Mouse (Mus musculus) stomach, embryonic 16.5 days (tissue): ENCODE results near the gene Cyp2b10. TPM values are rescaled to one million over a fixed set of nuclear protein-coding genes. Genes with fewer than 3 reads are reported as not detected.
"Not testable (repeated sequence)": the region's sequence is repeated elsewhere in the genome, so short reads cannot be mapped to it uniquely, and the experiment has no call there.

Source experiments
- ATAC-seq: fragments of 200-750 bp; cut with Nextera tagmentation; 2 replicates; pipeline ENCODE4 v1.8.0; 2017; ENCODE audit warnings: moderate number of reproducible peaks, moderate TSS enrichment; ENCODE audit not compliant: insufficient read depth, low FRiP score
- H3K27ac ChIP-seq: fragments of 300-500 bp; sonication (generic); 2 replicates; pipeline ENCODE4 v1.5.1; 2014; ENCODE audit warnings: low read length
- H3K27me3 ChIP-seq: fragments of 300-500 bp; sonication (generic); 2 replicates; pipeline ENCODE4 v1.6.1; 2014; ENCODE audit warnings: low read length, control low read depth, mixed read lengths; ENCODE audit not compliant: control insufficient read depth, insufficient read depth
- H3K36me3 ChIP-seq: fragments of 300-500 bp; sonication (generic); 2 replicates; pipeline ENCODE4 v1.6.1; 2014; ENCODE audit warnings: low read length; ENCODE audit not compliant: control insufficient read depth, insufficient read depth
- H3K4me1 ChIP-seq: fragments of 300-500 bp; sonication (generic); 2 replicates; pipeline ENCODE4 v1.6.1; 2014; ENCODE audit warnings: low read length, control low read depth, mixed read lengths; ENCODE audit not compliant: control insufficient read depth, insufficient read depth
- H3K4me2 ChIP-seq: fragments of 300-500 bp; sonication (generic); 2 replicates; pipeline ENCODE4 v1.6.1; 2014; ENCODE audit warnings: low read depth, low read length, mixed read lengths
- H3K4me3 ChIP-seq: fragments of 300-500 bp; sonication (generic); replicated peaks from 2 replicates; pipeline ENCODE4 v1.5.1; 2014; ENCODE audit warnings: mild to moderate bottlenecking, low read length
- H3K9ac ChIP-seq: fragments of 300-500 bp; sonication (generic); 2 replicates; pipeline ENCODE4 v1.6.1; 2014; ENCODE audit warnings: low read length
- H3K9me3 ChIP-seq: fragments of 300-500 bp; sonication (generic); replicated peaks from 2 replicates; pipeline ENCODE4 v1.6.1; 2016; ENCODE audit warnings: low read length, control low read depth; ENCODE audit not compliant: control insufficient read depth
- WGBS: fragments of 180-500 bp; shearing (Covaris S2); extraction: QIAGEN DNeasy Blood & Tissue Kit; methylation state at CpG from one replicate; pipeline ENCODE4 v1.1.7; 2014; 5-methylcytosine and 5-hydroxymethylcytosine counted together
- polyA plus RNA-seq: library from polyadenylated mRNA; unstranded; fragments of >200 nt; fragmentation: Nextera tagmentation; extraction: Ambion mirVana; gene quantifications from 2 replicates; pipeline ENCODE4 v1.2.1, GENCODE M21; 2015

The Cyp2b10 gene
- polyA plus RNA-seq, 1 experiment from 2014 or later: 0.19 TPM

DNA sequence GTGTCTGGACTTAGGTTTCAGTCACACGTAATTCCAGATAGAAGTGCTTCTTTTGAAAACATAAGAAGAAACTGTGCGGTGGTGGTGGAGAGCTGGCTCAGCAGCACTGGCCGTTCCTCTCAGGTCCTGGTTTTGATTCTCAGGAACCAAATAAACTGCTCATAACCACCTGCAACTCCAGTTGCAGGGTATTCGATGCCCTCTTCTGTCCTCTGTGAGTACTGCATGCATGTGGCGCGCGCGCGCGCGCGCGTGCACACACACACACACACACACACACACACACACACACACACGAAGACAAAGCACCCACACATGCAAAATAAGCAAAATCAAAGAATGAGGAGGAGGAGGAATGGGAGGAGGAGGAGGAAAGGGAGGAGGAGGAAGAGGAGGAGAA lies 5.7 kb downstream of the Cyp2b10 start:
- no peaks in the 10 kb centered on the region for H3K27me3 ChIP-seq
- 53% methylated on average over 14 of the region's 14 CpGs for WGBS
- H3K27ac ChIP-seq: peak overlapping the region; percentile 60; the same call in 1 of the 2 replicates

GRCm38 (mm10) chr7:25904066-25904465 lies 6.6 kb downstream of the Cyp2b10 start:
- Histone ChIP-seq H3K9me3 (no peaks in the 10 kb centered on the region), H3K27me3 (no peaks in the 10 kb centered on the region), H3K9ac (no peak overlapping the region), H3K36me3 (no peaks in the 10 kb centered on the region), H3K4me2 (no peak overlapping the region), H3K4me1 (no peaks in the 10 kb centered on the region; the same call in 1 of the 2 replicates), H3K4me3 (no peak overlapping the region), H3K27ac (no peak overlapping the region)
- ATAC-seq: no peak
- WGBS: 39% methylated on average over 3 of the region's 3 CpGs

More for the DNA sequence above, 5.7 kb downstream of the Cyp2b10 start:
- H3K9me3 ChIP-seq: no peaks in the 10 kb centered on the region
- H3K36me3 ChIP-seq: no peaks in the 10 kb centered on the region
- ATAC-seq: no peak
- H3K4me3 ChIP-seq: no peak overlapping the region
- H3K4me2 ChIP-seq: no peak overlapping the region
- no peaks in the 10 kb centered on the region; the same call in 1 of the 2 replicates for H3K4me1 ChIP-seq
- H3K9ac ChIP-seq: no peak overlapping the region

DNA sequence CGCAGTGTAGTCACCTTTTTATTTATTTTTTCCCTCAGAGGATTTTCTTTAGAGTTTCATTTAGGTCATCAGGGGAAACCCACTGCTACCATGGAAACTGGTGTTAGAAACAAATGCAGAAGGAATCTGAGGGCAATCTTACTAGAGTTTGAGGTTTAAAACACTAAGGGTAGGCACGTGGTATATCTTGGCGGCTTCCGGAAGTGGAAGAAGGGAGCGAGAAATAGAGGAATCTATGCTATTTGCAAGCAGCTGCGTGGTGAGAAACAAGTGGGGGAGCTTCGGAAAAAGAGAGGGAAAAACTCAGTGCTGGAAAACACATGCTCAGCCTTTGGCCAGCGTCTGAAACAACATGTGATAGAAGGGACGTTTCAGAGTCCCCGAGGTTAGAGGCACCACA lies 7.1 kb downstream of the Cyp2b10 start:
- no peaks in the 10 kb centered on the region; the same call in 1 of the 2 replicates for H3K4me1 ChIP-seq
- WGBS: 69% methylated on average over 10 of the region's 10 CpGs
- ATAC-seq: no peak
- H3K36me3 ChIP-seq: no peaks in the 10 kb centered on the region
- H3K4me2 ChIP-seq: no peak overlapping the region
- no peak overlapping the region for H3K27ac ChIP-seq
- no peaks in the 10 kb centered on the region for H3K9me3 ChIP-seq
- no peak overlapping the region for H3K4me3 ChIP-seq
- H3K9ac ChIP-seq: no peak overlapping the region
- no peaks in the 10 kb centered on the region for H3K27me3 ChIP-seq

DNA sequence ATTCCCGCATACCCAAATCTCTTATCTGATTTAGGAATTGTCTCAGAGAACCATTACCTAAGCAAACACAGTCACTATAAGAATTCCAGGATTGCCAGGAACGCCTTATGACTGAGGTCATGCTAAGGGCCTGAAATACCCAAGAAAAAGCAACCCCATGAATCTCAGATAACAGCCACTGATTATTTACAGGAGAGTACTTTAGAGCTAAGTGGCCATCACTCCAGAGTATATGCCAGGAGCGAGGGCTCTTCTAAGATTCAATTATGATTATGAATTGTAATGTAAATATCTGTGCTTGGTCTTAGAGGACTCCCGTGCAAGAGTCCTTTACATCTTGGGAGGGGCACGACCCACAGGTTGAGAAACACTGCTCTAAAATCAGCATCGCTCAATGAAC lies 10.0 kb downstream of the Cyp2b10 start:
- WGBS: 48% methylated on average over 6 of the region's 6 CpGs
- Histone ChIP-seq H3K27me3 (no peaks in the 10 kb centered on the region), H3K4me3 (no peak overlapping the region), H3K9ac (no peak overlapping the region), H3K9me3 (no peaks in the 10 kb centered on the region), H3K27ac (no peak overlapping the region), H3K36me3 (no peaks in the 10 kb centered on the region), H3K4me2 (no peak overlapping the region), H3K4me1 (no peaks in the 10 kb centered on the region)
- ATAC-seq: no peak

DNA sequence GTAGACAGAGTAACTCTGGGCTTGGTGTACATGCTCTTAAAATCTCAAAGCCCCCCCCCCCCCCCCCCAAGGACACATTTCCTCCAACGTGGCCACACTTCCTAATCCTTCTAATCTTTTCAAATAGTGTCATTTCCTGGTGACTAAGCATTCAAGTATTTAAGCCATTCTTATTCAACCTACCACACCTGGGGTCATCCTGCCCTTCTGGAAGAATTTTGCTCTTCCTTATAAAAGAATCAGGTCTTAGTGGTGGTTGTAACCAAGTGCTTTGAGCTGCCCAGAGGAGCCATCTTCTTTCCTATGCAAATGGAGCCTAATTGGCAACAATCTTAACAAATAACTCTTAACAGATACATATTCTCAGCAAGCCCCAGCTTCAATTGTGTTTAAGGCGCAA lies 12.6 kb downstream of the Cyp2b10 start:
- no peaks in the 10 kb centered on the region for H3K9me3 ChIP-seq
- H3K36me3 ChIP-seq: no peaks in the 10 kb centered on the region
- H3K4me1 ChIP-seq: no peaks in the 10 kb centered on the region
- H3K27me3 ChIP-seq: no peaks in the 10 kb centered on the region
- 66% methylated on average over 2 of the region's 2 CpGs for WGBS
- no peak for ATAC-seq
- no peak overlapping the region for H3K27ac ChIP-seq
- no peak overlapping the region for H3K4me3 ChIP-seq
- no peak overlapping the region for H3K9ac ChIP-seq
- no peak overlapping the region for H3K4me2 ChIP-seq

- Histone ChIP-seq H3K27ac (no peak overlapping the region), H3K9ac (no peak overlapping the region), H3K4me3 (no peak overlapping the region), H3K9me3 (no peaks in the 10 kb centered on the region), H3K4me1 (no peaks in the 10 kb centered on the region), H3K27me3 (no peaks in the 10 kb centered on the region), H3K4me2 (no peak overlapping the region), H3K36me3 (no peaks in the 10 kb centered on the region)
- ATAC-seq: no peak
- WGBS: 59% methylated on average over 1 of the region's 1 CpGs
These were observed 18.7 kb downstream of the Cyp2b10 start for GRCm38 (mm10) chr7:25916116-25916515.

- H3K4me3 ChIP-seq, H3K36me3 ChIP-seq, H3K27me3 ChIP-seq, H3K27ac ChIP-seq, H3K9me3 ChIP-seq, H3K4me2 ChIP-seq, ATAC-seq, H3K9ac ChIP-seq, H3K4me1 ChIP-seq: not testable (repeated sequence)
- WGBS: 55% methylated on average over 5 of the region's 5 CpGs
These were observed 19.9 kb downstream of the Cyp2b10 start for GRCm38 (mm10) chr7:25917271-25917670.

- H3K36me3 ChIP-seq: no peaks in the 10 kb centered on the region
- no peak overlapping the region for H3K27ac ChIP-seq
- ATAC-seq: no peak
- H3K27me3 ChIP-seq: no peaks in the 10 kb centered on the region
- H3K9ac ChIP-seq: no peak overlapping the region
- H3K4me3 ChIP-seq: no peak overlapping the region
- H3K9me3 ChIP-seq: no peaks in the 10 kb centered on the region
- H3K4me2 ChIP-seq: no peak overlapping the region
- no peaks in the 10 kb centered on the region for H3K4me1 ChIP-seq
- 69% methylated on average over 1 of the region's 1 CpGs for WGBS
These were observed 22.0 kb downstream of the Cyp2b10 start for GRCm38 (mm10) chr7:25919467-25919866.

- Histone ChIP-seq H3K36me3 (no peaks in the 10 kb centered on the region), H3K4me3 (no peak overlapping the region), H3K27ac (no peak overlapping the region), H3K27me3 (no peaks in the 10 kb centered on the region), H3K4me1 (no peaks in the 10 kb centered on the region), H3K9ac (no peak overlapping the region), H3K4me2 (no peak overlapping the region), H3K9me3 (no peaks in the 10 kb centered on the region)
- ATAC-seq: no peak
- WGBS: 65% methylated on average over 1 of the region's 1 CpGs
These were observed 47.9 kb downstream of the Cyp2b10 start for GRCm38 (mm10) chr7:25945274-25945673.
